Mouse (Mus musculus) erythroblast, embryonic 14.5 days (primary cell): ENCODE data around the gene Mical3. TPM values are rescaled to one million over a fixed set of nuclear protein-coding genes. Genes with fewer than 3 reads are reported as not detected.

Experiments
- H3K27me3 ChIP-seq: 2 replicates; pipeline ENCODE4 v1.6.1; 2012; ENCODE audit warnings: inconsistent platforms; ENCODE audit not compliant: control insufficient read depth
- H3K36me3 ChIP-seq: 2 replicates; pipeline ENCODE4 v1.6.1; 2012; ENCODE audit warnings: mild to moderate bottlenecking, inconsistent platforms; ENCODE audit not compliant: control insufficient read depth
- H3K4me1 ChIP-seq: 2 replicates; pipeline ENCODE4 v1.6.1; 2012; ENCODE audit warnings: inconsistent platforms; ENCODE audit not compliant: control insufficient read depth
- H3K4me3 ChIP-seq: replicated peaks from 2 replicates; pipeline ENCODE3; 2012; ENCODE audit warnings: moderate library complexity, mild to moderate bottlenecking, inconsistent platforms
- H3K9me3 ChIP-seq: 2 replicates; pipeline ENCODE4 v1.6.1; 2012; ENCODE audit warnings: low read length, inconsistent platforms, mixed read lengths; ENCODE audit not compliant: control insufficient read depth
- GATA1 ChIP-seq: IDR thresholded peaks from 2 replicates; pipeline ENCODE4 v1.6.1; 2012; ENCODE audit warnings: low read length, inconsistent platforms, mixed read lengths
- TAL1 ChIP-seq: IDR thresholded peaks from 3 replicates; pipeline ENCODE4 v1.6.1; 2012; ENCODE audit warnings: low read length, inconsistent platforms, mixed read lengths
- polyA plus RNA-seq: library from polyadenylated mRNA; stranded (reverse); fragments of >175 nt; gene quantifications from 2 replicates; pipeline ENCODE4 v1.2.3, GENCODE M21; 2012

The Mical3 gene
- polyA plus RNA-seq, 1 experiment: 11.0 TPM

DNA sequence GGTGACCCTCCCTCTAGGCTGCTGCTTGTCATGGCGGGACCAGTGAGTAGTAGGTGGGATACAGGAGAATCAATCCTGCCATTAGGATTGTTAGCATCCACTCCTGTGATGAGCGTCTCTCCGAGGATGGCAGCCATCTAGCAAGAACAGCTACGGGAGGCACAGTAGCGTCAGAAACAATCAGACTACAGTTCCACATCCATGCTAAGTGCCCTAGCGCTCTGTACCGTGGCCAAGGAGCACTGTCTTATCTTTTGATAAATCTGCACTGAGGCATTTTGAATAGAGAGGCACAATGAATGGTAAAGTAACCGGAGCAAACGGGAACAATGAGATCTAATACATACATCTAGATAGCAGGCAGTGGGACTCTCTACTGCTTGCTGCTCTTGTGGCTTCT lies 32.7 kb downstream of the Mical3 start:
- H3K9me3 ChIP-seq: no peaks in the 10 kb centered on the region
- H3K27me3 ChIP-seq: no peaks in the 10 kb centered on the region
- H3K4me3 ChIP-seq: no peak overlapping the region
- TF ChIP-seq TAL1 (no peak), GATA1 (no peak)
- peaks cover 85% of the 10 kb centered on the region for H3K36me3 ChIP-seq
- H3K4me1 ChIP-seq: peaks cover 98% of the 10 kb centered on the region

DNA sequence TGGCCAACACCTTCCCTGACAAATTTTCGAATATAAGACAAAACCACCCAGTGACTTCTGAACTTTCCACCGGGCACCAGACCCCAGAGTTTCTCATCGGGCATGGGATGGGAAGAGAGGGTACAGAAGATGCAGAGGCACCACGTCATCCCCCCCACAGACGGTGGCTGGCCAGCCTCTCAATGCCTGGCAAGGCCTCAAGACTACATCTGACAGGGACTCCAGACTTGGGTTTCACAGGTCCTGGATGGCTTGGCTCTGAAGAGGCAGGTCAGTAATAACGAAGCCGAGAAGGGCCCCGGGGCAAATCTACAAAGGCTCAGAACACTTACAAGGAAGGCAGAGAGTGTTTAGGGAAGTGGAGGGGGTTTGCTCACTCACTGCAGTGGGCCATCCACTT lies 33.9 kb downstream of the Mical3 start:
- Histone ChIP-seq H3K4me3 (no peak overlapping the region), H3K4me1 (peaks cover 97% of the 10 kb centered on the region), H3K36me3 (peaks cover 83% of the 10 kb centered on the region), H3K27me3 (no peaks in the 10 kb centered on the region), H3K9me3 (no peaks in the 10 kb centered on the region)
- TF ChIP-seq TAL1: no peak
- no peak for TF ChIP-seq GATA1

GRCm38 (mm10) chr6:121096390-121096789 lies 34.4 kb downstream of the Mical3 start:
- peaks cover 83% of the 10 kb centered on the region for H3K36me3 ChIP-seq
- no peaks in the 10 kb centered on the region for H3K27me3 ChIP-seq
- no peaks in the 10 kb centered on the region for H3K9me3 ChIP-seq
- TF ChIP-seq GATA1 (no peak), TAL1 (no peak)
- peaks cover 97% of the 10 kb centered on the region for H3K4me1 ChIP-seq
- H3K4me3 ChIP-seq: no peak overlapping the region

DNA sequence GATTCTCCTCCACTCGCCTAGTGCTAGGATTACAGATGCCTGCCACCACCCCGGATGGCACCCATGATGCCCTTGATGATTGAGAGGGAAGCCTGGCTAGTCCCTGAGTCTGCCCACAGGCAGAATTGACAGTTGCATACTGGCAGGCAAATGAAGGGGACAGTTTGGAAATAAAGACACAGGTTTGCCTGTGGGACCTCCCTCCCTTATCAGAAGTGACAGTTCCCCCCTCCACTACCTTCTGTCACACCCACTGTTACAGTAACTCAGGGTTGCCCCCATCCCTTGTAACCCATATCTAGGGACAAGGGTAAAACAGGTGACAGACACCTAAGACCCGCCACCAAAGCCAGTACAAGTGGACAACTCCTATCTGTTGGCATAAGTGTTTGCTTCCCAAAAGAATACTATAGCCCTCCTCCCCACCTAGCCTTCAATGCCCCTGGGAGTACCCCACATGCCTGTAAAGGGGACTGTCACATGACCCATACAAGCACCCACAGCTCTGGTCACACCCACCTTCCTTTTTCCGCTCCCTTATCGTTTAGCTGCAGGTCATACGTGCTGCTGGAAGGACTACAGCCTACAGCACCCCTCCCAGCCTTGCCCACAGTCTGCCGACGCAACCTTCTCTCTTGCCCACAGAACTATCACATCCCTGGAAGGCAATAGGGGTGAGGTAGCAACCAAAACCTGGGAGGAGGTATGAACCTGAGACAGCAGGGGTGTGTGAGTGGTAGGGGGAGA lies 37.0 kb downstream of the Mical3 start:
- peak; percentile 85 for TF ChIP-seq TAL1
- TF ChIP-seq GATA1: peak; percentile 60
- Histone ChIP-seq H3K27me3 (no peaks in the 10 kb centered on the region), H3K36me3 (peaks cover 83% of the 10 kb centered on the region), H3K4me1 (peaks cover 95% of the 10 kb centered on the region), H3K4me3 (peak overlapping the region; percentile 57), H3K9me3 (no peaks in the 10 kb centered on the region)

GRCm38 (mm10) chr6:121090786-121091185 lies 40.0 kb downstream of the Mical3 start:
- TF ChIP-seq TAL1: no peak
- TF ChIP-seq GATA1: no peak
- Histone ChIP-seq H3K4me1 (peaks cover 96% of the 10 kb centered on the region), H3K27me3 (no peaks in the 10 kb centered on the region), H3K9me3 (no peaks in the 10 kb centered on the region), H3K36me3 (peaks cover 84% of the 10 kb centered on the region), H3K4me3 (no peak overlapping the region)

DNA sequence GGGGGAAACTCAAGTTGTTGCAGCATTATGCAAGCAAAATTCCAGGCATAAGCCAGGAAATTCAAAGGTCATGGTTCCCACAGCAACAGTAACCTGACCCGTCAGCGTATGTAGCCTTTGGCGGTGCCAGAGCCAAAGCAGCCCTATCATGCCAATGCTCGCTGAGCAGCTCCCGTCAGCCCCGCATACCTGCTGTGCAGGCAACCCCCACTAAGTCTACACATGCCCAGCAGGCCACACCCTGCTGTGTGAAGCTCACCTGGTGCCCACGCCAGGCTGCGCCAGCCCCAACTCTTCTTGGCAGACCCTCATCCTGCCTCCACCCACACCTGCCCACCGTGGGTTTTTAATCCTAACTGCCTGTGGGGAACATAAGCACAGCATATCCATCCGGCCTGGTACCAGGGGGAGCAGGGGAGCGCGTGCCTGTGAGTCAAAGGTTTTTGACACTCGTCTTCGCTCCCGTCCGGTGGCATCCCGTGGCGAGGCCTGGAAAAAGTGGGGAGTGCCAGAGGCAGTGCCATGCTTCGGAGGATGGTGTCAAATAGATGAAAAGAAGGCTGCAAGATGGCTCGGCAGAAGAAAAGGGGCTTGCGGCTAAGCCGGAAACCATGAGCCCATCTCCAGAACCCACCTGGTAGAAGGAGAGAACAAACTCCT lies 43.1 kb downstream of the Mical3 start:
- peaks cover 97% of the 10 kb centered on the region for H3K4me1 ChIP-seq
- TF ChIP-seq TAL1: no peak

DNA sequence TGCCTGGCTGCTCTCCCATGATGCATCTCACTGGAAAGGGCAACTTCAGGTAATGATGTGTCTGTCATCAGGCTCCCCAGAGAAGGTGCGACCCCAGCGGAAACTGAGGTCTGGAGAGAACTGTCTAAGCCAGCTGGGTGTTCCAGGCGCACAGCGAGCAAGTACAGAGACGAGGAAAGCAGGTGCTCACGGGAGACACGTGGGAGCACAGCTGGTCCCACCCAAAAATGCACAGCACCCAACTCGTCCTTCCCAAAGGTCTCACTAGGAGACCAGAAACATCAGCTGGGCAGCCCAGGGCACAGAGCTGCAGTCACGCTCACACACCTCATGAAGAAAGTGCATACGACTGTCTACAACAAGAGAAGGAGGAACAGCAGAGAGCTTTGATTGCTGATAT lies 43.7 kb downstream of the Mical3 start:
- Histone ChIP-seq H3K4me1 (peaks cover 95% of the 10 kb centered on the region), H3K4me3 (no peak overlapping the region), H3K9me3 (no peaks in the 10 kb centered on the region), H3K27me3 (no peaks in the 10 kb centered on the region), H3K36me3 (peaks cover 93% of the 10 kb centered on the region)
- TF ChIP-seq GATA1 (no peak), TAL1 (no peak)

More for the DNA sequence above, 43.1 kb downstream of the Mical3 start:
- Histone ChIP-seq H3K9me3 (no peaks in the 10 kb centered on the region), H3K36me3 (peaks cover 94% of the 10 kb centered on the region), H3K27me3 (no peaks in the 10 kb centered on the region), H3K4me3 (no peak overlapping the region)

GRCm38 (mm10) chr6:121086226-121086625 lies 44.6 kb downstream of the Mical3 start:
- Histone ChIP-seq H3K9me3 (no peaks in the 10 kb centered on the region), H3K27me3 (no peaks in the 10 kb centered on the region), H3K4me3 (no peak overlapping the region), H3K4me1 (peaks cover 94% of the 10 kb centered on the region), H3K36me3 (peaks cover 93% of the 10 kb centered on the region)
- no peak for TF ChIP-seq TAL1
- TF ChIP-seq GATA1: no peak

- Histone ChIP-seq H3K9me3 (no peaks in the 10 kb centered on the region), H3K27me3 (no peaks in the 10 kb centered on the region), H3K36me3 (peaks cover 95% of the 10 kb centered on the region), H3K4me1 (peaks cover 95% of the 10 kb centered on the region), H3K4me3 (peak overlapping the region; percentile 53)
- peak; percentile 66 for TF ChIP-seq GATA1
- peak; percentile 59 for TF ChIP-seq TAL1
Measured at GRCm38 (mm10) chr6:121084050-121084480, 46.7 kb downstream of the Mical3 start.
